Mouse (Mus musculus) G1E (cell line): ENCODE data around the gene Matn4.

Experiments
- CTCF ChIP-seq: IDR thresholded peaks from 2 replicates; pipeline ENCODE4 v1.5.1; 2012; ENCODE audit warnings: low read depth, low read length, inconsistent platforms, mixed read lengths
- GATA1 ChIP-seq: IDR thresholded peaks from 2 replicates; pipeline ENCODE4 v1.6.1; 2012; ENCODE audit warnings: borderline replicate concordance, low read length, inconsistent platforms, mixed read lengths
- GATA2 ChIP-seq: IDR thresholded peaks from 2 replicates; pipeline ENCODE4 v1.6.1; 2012; ENCODE audit warnings: low read depth, low read length, inconsistent platforms, borderline replicate concordance
- POLR2AphosphoS5 ChIP-seq: IDR thresholded peaks from 2 replicates; pipeline ENCODE4 v1.6.1; 2012; ENCODE audit warnings: low read depth, low read length, inconsistent platforms; ENCODE audit not compliant: insufficient replicate concordance
- TAL1 ChIP-seq: conservative IDR thresholded peaks from 2 replicates; pipeline ENCODE4 v1.6.1; 2012; ENCODE audit warnings: low read depth, low read length, inconsistent platforms, mixed read lengths

- no peak for TF ChIP-seq POLR2AphosphoS5
- TF ChIP-seq CTCF: no peak
- TF ChIP-seq GATA1: no peak
- no peak for TF ChIP-seq GATA2
- no peak for TF ChIP-seq TAL1
Measured at GRCm38 (mm10) chr2:164358373-164358772, 46.6 kb downstream of the Matn4 start.
